Mouse (Mus musculus): ENCODE results near the gene Cadm1. TPM values are rescaled to one million over a fixed set of nuclear protein-coding genes. Genes with fewer than 3 reads are reported as not detected.

Gene Cadm1
- polyA plus RNA-seq, 1 experiment, result 92.2 TPM

- Histone ChIP-seq H3K36me3 (ENCODE audit: control insufficient read depth, insufficient read depth, low read length) (no peaks in the 10 kb centered on the region), H3K27me3 (ENCODE audit: control insufficient read depth, insufficient read depth, low read length) (no peaks in the 10 kb centered on the region), H3K4me1 (ENCODE audit: control insufficient read depth, insufficient read depth, low read length) (no peaks in the 10 kb centered on the region), H3K27ac (ENCODE audit: control insufficient read depth, insufficient read depth, low read depth, low read length) (no peak overlapping the region), H3K4me3 (ENCODE audit: control insufficient read depth, low read depth, low read length) (no peak overlapping the region)
- no peak for TF ChIP-seq CTCF (IDR thresholded peaks at IDR 0.05; ENCODE audit: control insufficient read depth, insufficient read depth, insufficient replicate concordance, low read depth, low read length)
- TF ChIP-seq POLR2A (IDR thresholded peaks at IDR 0.05; ENCODE audit: control insufficient read depth, low read depth, low read length), result no peak
These were observed 309.1 kb downstream of the Cadm1 start for GRCm38 (mm10) chr9:47838890-47839691.

- no peaks in the 10 kb centered on the region for H3K4me1 ChIP-seq (ENCODE audit: control insufficient read depth, insufficient read depth, low read length)
- H3K36me3 ChIP-seq (ENCODE audit: control insufficient read depth, insufficient read depth, low read length), result no peaks in the 10 kb centered on the region
- no peaks in the 10 kb centered on the region for H3K27me3 ChIP-seq (ENCODE audit: control insufficient read depth, insufficient read depth, low read length)
- TF ChIP-seq CTCF (IDR thresholded peaks at IDR 0.05; ENCODE audit: control insufficient read depth, insufficient read depth, insufficient replicate concordance, low read depth, low read length) (no peak), POLR2A (IDR thresholded peaks at IDR 0.05; ENCODE audit: control insufficient read depth, low read depth, low read length) (no peak)
- no peak overlapping the region for H3K4me3 ChIP-seq (ENCODE audit: control insufficient read depth, low read depth, low read length)
- no peak overlapping the region for H3K27ac ChIP-seq (ENCODE audit: control insufficient read depth, insufficient read depth, low read depth, low read length)
These were observed 309.7 kb downstream of the Cadm1 start for GRCm38 (mm10) chr9:47839692-47840025.

GRCm38 (mm10) chr9:47843328-47843727, 313.4 kb downstream of the Cadm1 start:
- H3K4me1 ChIP-seq (ENCODE audit: control insufficient read depth, insufficient read depth, low read length), result no peaks in the 10 kb centered on the region
- TF ChIP-seq POLR2A (IDR thresholded peaks at IDR 0.05; ENCODE audit: control insufficient read depth, low read depth, low read length), result no peak
- no peak for TF ChIP-seq CTCF (IDR thresholded peaks at IDR 0.05; ENCODE audit: control insufficient read depth, insufficient read depth, insufficient replicate concordance, low read depth, low read length)
- no peaks in the 10 kb centered on the region for H3K27me3 ChIP-seq (ENCODE audit: control insufficient read depth, insufficient read depth, low read length)

GRCm38 (mm10) chr9:47846275-47846674, 316.3 kb downstream of the Cadm1 start:
- Histone ChIP-seq H3K36me3 (ENCODE audit: control insufficient read depth, insufficient read depth, low read length) (no peaks in the 10 kb centered on the region), H3K27me3 (ENCODE audit: control insufficient read depth, insufficient read depth, low read length) (no peaks in the 10 kb centered on the region), H3K4me1 (ENCODE audit: control insufficient read depth, insufficient read depth, low read length) (no peaks in the 10 kb centered on the region), H3K4me3 (ENCODE audit: control insufficient read depth, low read depth, low read length) (no peak overlapping the region), H3K27ac (ENCODE audit: control insufficient read depth, insufficient read depth, low read depth, low read length) (no peak overlapping the region)
- TF ChIP-seq CTCF (IDR thresholded peaks at IDR 0.05; ENCODE audit: control insufficient read depth, insufficient read depth, insufficient replicate concordance, low read depth, low read length) (no peak), POLR2A (IDR thresholded peaks at IDR 0.05; ENCODE audit: control insufficient read depth, low read depth, low read length) (no peak)

More at GRCm38 (mm10) chr9:47843328-47843727, 313.4 kb downstream of the Cadm1 start:
- Histone ChIP-seq H3K36me3 (ENCODE audit: control insufficient read depth, insufficient read depth, low read length) (no peaks in the 10 kb centered on the region), H3K27ac (ENCODE audit: control insufficient read depth, insufficient read depth, low read depth, low read length) (no peak overlapping the region), H3K4me3 (ENCODE audit: control insufficient read depth, low read depth, low read length) (no peak overlapping the region)

GRCm38 (mm10) chr9:47846926-47847325, 317.0 kb downstream of the Cadm1 start:
- Histone ChIP-seq H3K27me3 (ENCODE audit: control insufficient read depth, insufficient read depth, low read length) (no peaks in the 10 kb centered on the region), H3K27ac (ENCODE audit: control insufficient read depth, insufficient read depth, low read depth, low read length) (no peak overlapping the region), H3K4me3 (ENCODE audit: control insufficient read depth, low read depth, low read length) (no peak overlapping the region), H3K36me3 (ENCODE audit: control insufficient read depth, insufficient read depth, low read length) (no peaks in the 10 kb centered on the region), H3K4me1 (ENCODE audit: control insufficient read depth, insufficient read depth, low read length) (no peaks in the 10 kb centered on the region)
- no peak for TF ChIP-seq CTCF (IDR thresholded peaks at IDR 0.05; ENCODE audit: control insufficient read depth, insufficient read depth, insufficient replicate concordance, low read depth, low read length)

GRCm38 (mm10) chr9:47847797-47848196, 317.8 kb downstream of the Cadm1 start:
- Histone ChIP-seq H3K27me3 (ENCODE audit: control insufficient read depth, insufficient read depth, low read length) (no peaks in the 10 kb centered on the region), H3K4me3 (ENCODE audit: control insufficient read depth, low read depth, low read length) (no peak overlapping the region), H3K36me3 (ENCODE audit: control insufficient read depth, insufficient read depth, low read length) (no peaks in the 10 kb centered on the region), H3K4me1 (ENCODE audit: control insufficient read depth, insufficient read depth, low read length) (no peaks in the 10 kb centered on the region), H3K27ac (ENCODE audit: control insufficient read depth, insufficient read depth, low read depth, low read length) (no peak overlapping the region)
- TF ChIP-seq CTCF (IDR thresholded peaks at IDR 0.05; ENCODE audit: control insufficient read depth, insufficient read depth, insufficient replicate concordance, low read depth, low read length), result no peak
- TF ChIP-seq POLR2A (IDR thresholded peaks at IDR 0.05; ENCODE audit: control insufficient read depth, low read depth, low read length), result no peak

- no peaks in the 10 kb centered on the region for H3K4me1 ChIP-seq (ENCODE audit: control insufficient read depth, insufficient read depth, low read length)
- no peak overlapping the region for H3K4me3 ChIP-seq (ENCODE audit: control insufficient read depth, low read depth, low read length)
- H3K27ac ChIP-seq (ENCODE audit: control insufficient read depth, insufficient read depth, low read depth, low read length), result no peak overlapping the region
- H3K27me3 ChIP-seq (ENCODE audit: control insufficient read depth, insufficient read depth, low read length), result no peaks in the 10 kb centered on the region
- TF ChIP-seq CTCF (IDR thresholded peaks at IDR 0.05; ENCODE audit: control insufficient read depth, insufficient read depth, insufficient replicate concordance, low read depth, low read length) (no peak), POLR2A (IDR thresholded peaks at IDR 0.05; ENCODE audit: control insufficient read depth, low read depth, low read length) (no peak)
- no peaks in the 10 kb centered on the region for H3K36me3 ChIP-seq (ENCODE audit: control insufficient read depth, insufficient read depth, low read length)
These were observed 318.8 kb downstream of the Cadm1 start for GRCm38 (mm10) chr9:47848745-47849144.

Measured in testis, adult 2 months (tissue).